Mouse (Mus musculus) erythroblast, embryonic 14.5 days (primary cell): ENCODE data around the gene Kmt2e.

Experiments
- GATA1 ChIP-seq: IDR thresholded peaks from 2 replicates; pipeline ENCODE4 v1.6.1; 2012; ENCODE audit warnings: low read length, inconsistent platforms, mixed read lengths
- TAL1 ChIP-seq: IDR thresholded peaks from 3 replicates; pipeline ENCODE4 v1.6.1; 2012; ENCODE audit warnings: low read length, inconsistent platforms, mixed read lengths

- TF ChIP-seq GATA1 (no peak), TAL1 (no peak)
Observed at GRCm38 (mm10) chr5:23508630-23509029, 74.4 kb downstream of the Kmt2e start.
